Mouse (Mus musculus): Measurements from ENCODE around the gene Spag9.

The Spag9 gene

GRCm38 (mm10) chr11:93995720-93996305 lies at the start of gene Spag9:
Spag9 (plus strand) TSS chr11:93996091.
- DNase-seq (ENCODE audit: low read depth, low spot score), result peak; percentile 91

GRCm38 (mm10) chr11:93948887-93949567 lies 46.9 kb upstream of the Spag9 start:
- no peak for DNase-seq (ENCODE audit: low read depth, low spot score)

DNA sequence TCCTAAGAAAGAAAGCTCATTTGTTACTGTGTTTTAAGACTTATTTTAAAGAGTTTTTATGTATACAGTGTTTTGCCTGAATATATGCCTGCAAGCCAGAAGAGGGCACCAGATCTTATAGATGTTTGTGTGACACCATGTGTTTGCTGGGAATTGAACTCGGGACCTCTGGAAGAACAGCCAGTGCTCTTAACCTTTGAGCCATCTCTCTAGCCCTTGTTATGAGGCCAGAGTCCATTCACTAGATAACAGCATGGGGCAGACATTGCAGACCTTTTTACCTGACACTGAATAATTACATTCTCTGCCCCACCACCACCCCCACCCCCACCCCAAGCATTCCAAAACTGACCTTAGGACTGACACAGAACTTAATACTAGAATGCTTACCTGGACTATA lies 45.8 kb upstream of the Spag9 start:
- DNase-seq (ENCODE audit: low read depth, low spot score), result no peak

- no peak for DNase-seq (ENCODE audit: low read depth, low spot score)
Measured at GRCm38 (mm10) chr11:93952376-93952775, 43.5 kb upstream of the Spag9 start.

- DNase-seq (ENCODE audit: low read depth, low spot score), result no peak
Measured at GRCm38 (mm10) chr11:93954738-93955255, 41.1 kb upstream of the Spag9 start.

DNA sequence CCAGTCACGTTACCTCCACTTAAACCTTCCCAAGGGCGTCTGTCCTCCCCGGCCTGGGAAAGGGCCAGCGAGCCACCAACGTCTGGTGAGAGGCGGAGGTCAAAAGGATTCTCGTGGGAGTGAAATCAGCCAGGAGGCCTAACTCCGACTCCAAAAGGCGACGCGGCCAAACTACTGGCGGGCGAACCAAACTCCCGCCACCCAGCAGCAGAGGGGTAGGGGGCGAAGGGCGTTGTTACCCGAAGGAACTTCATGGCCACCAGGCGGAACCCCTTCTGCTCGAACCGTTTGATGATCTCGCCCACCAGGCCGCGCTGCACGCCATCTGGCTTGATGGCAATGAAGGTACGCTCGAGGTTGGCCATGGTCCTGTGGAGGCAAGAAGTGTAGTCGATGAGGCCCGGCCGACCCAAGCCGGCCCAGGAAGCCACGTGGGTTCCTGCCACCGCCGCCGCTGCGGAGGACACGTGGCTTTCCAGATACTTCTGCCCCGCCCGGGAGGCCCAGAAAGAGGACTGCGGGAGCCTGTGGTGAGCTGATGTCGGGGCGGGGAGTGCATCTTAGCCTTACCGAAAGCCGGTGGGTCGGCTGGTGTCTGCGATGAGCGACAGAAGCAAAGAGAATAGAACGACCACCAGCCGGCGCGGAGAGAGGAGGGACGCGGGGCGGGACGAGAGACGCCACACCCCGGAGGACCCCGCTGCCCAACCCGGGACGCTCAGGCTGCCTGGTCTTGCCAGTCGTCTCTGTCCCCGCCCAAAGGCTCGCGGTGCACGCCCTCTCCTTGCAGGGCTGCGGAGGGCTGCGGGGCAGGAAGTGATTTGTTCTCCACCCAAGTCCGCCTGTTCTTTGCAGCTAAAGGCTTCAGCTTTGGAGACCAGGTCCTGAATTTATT lies 40.4 kb upstream of the Spag9 start:
- peak; percentile 70 for DNase-seq (ENCODE audit: low read depth, low spot score)

GRCm38 (mm10) chr11:93956159-93956558 lies 39.7 kb upstream of the Spag9 start, which contains the start of gene Nme2:
Nme2 (minus strand) TSS chr11:93956259.
- DNase-seq (ENCODE audit: low read depth, low spot score), result no peak

- no peak for DNase-seq (ENCODE audit: low read depth, low spot score)
Measured at GRCm38 (mm10) chr11:93957031-93957555, 38.8 kb upstream of the Spag9 start.

DNA sequence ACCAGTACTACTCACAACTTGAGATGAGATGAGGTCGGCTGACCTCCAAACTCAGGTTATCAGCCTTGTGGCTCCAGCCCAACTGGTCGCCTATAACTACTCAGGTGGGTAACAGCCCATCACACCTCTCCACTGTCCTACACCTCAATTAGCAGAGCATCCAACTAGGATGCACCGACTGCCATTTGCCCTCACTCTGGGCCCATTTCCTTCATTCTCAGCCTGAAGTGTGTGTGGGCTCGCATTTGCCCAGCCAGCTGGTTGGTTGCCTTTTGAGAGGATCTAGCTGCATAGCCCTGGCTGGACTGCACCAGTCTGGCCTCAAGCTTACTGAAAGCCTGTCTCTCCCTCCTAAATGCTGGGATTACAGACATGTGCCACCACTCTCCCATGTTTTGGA lies 38.1 kb upstream of the Spag9 start:
- no peak for DNase-seq (ENCODE audit: low read depth, low spot score)

DNA sequence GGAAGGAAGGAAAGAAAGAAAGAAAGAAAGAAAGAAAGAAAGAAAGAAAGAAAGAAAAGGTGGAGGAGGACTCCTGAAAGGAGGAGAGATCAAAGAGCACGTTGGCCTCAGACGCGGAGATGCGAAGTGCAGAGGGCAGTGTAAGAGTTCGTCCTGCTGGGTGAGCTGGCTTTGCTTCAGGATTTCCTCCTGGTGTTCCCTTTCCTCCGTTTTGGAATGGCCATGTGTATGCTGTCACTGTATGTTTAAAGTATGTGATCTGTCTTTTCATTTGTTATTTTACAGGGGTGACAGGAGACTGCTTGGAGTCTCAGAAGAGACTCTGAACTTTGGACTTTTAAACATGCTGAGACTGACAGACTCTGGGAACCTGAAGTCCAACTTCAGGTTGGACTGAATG lies 34.4 kb upstream of the Spag9 start:
- no peak for DNase-seq (ENCODE audit: low read depth, low spot score)

GRCm38 (mm10) chr11:93963013-93963412 lies 32.9 kb upstream of the Spag9 start:
- no peak for DNase-seq (ENCODE audit: low read depth, low spot score)

DNA sequence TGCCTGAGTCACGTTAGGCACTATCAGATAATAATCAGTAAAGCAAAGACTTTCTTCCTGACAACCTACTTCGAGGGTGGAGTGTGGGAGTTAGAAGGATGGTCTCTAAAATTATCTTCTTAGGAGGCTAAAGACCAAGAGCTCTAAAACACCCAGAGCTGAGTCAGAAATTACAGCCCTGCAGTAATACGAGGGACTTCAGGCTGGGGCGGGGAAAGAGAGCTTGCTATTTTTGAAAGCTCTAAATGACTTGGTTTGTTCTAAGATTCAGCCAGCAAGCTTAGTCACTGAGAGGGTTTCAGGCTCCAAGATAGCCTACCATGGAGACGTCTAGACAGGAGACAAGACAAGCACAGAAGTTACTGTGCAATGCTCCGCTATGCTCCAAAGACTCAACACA lies 30.5 kb upstream of the Spag9 start:
- DNase-seq (ENCODE audit: low read depth, low spot score), result peak; percentile 68

- no peak for DNase-seq (ENCODE audit: low read depth, low spot score)
Measured at GRCm38 (mm10) chr11:93967381-93967780, 28.5 kb upstream of the Spag9 start.

- DNase-seq (ENCODE audit: low read depth, low spot score), result peak; percentile 99
Measured at GRCm38 (mm10) chr11:93968005-93968847, 27.7 kb upstream of the Spag9 start, which contains the start of the genes Gm20390 and Nme1. Gm20390 (minus strand) TSS chr11:93968293. Nme1 (minus strand) TSS chr11:93968521.

DNA sequence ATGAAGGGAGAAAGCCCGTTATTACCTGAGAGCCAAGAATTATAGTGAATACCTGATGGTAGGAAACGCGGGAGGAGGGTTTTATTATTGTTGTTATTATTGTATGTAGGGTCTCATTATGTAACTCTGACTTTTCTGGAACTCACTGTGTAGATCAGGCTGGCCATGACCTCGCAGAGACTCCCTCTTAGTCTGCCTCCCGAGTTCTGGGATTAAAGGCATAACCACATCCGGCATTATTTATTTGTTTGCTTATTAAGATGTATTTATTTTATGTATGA lies 27.1 kb upstream of the Spag9 start:
- DNase-seq (ENCODE audit: low read depth, low spot score), result no peak

DNA sequence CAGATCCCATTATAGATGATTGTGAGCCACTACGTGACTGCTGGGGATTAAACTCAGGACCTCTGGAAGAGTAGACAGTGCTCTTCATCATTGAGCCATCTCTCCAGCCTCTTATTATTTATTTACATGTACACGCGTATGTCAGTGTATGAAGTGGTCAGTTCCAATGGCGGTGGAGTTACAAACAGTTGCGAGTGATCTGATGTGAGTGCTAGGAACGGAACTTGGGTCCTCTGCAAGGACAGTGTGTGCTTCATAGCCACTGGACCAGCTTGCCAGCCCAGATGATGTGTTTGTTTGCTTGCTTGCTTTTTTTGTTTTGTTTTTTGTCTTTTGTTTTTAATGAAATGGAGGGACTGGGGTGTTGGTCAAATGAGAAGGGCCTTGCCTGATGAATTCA lies 26.7 kb upstream of the Spag9 start:
- DNase-seq (ENCODE audit: low read depth, low spot score), result no peak

- no peak for DNase-seq (ENCODE audit: low read depth, low spot score)
Measured at GRCm38 (mm10) chr11:93969799-93970198, 26.1 kb upstream of the Spag9 start.

- no peak for DNase-seq (ENCODE audit: low read depth, low spot score)
Measured at GRCm38 (mm10) chr11:93972951-93973350, 22.9 kb upstream of the Spag9 start.

GRCm38 (mm10) chr11:93979502-93980049 lies 16.3 kb upstream of the Spag9 start:
- no peak for DNase-seq (ENCODE audit: low read depth, low spot score)

- DNase-seq (ENCODE audit: low read depth, low spot score), result no peak
Measured at GRCm38 (mm10) chr11:93984619-93985018, 11.3 kb upstream of the Spag9 start.

GRCm38 (mm10) chr11:93985265-93985664 lies 10.6 kb upstream of the Spag9 start:
- DNase-seq (ENCODE audit: low read depth, low spot score), result no peak

All from telencephalon, adult 2 months (tissue).